Mouse (Mus musculus) CD4-positive, CD25-positive, alpha-beta regulatory T cell, adult 4 months (primary cell): ENCODE data around the gene Il1rap. TPM values are rescaled to one million over a fixed set of nuclear protein-coding genes. Genes with fewer than 3 reads are reported as not detected.

Source experiments
- ATAC-seq: one replicate; pipeline ENCODE4 v1.8.0; 2017
- polyA plus RNA-seq, 2 experiments: library from polyadenylated mRNA; unstranded; fragments of 100-300 nt; shearing (Covaris generic); gene quantifications; one replicate each; pipeline ENCODE4 v1.2.1; 2017

Gene Il1rap
- polyA plus RNA-seq, 2 experiments from 2014 or later, result 9.4 to 14.2 TPM

DNA sequence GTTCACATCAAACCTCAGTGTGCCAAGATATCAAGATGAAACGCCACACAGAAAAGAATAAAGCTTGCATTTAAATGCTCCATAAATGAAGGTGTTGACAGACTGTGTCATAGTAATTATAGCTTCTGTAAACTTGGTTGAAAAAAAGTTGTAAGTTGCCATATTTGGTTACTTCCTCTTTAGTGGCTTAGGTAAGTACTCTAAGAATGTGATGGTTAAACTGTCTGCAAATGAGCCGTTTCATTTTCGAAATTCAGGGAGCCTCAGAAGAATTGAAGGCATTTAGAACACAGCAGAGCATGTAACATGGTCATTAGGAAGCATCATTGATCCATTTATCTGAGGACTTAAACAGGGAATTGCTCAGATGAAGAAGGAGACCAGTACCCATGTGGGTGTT lies 146.6 kb downstream of the Il1rap start:
- no peak for ATAC-seq

DNA sequence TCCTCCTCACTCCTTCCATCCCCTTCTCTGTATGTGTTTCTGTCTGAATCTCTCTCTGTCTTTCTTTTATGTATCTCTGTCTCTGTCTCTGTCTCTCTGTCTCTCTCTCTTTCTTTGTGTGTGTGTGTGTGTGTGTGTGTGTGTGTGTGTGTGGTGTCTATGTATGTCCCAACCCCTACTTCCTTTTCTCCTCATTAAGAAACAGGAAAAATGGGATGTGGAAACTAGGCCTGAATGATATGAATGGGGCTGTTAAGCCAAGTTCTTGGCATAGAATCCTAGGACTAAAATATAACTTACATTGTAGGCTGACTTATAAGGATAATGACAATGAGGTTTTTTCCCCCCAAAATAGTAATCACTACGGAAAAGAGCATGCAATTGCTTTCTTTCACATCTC lies 149.4 kb downstream of the Il1rap start:
- ATAC-seq, result no peak

DNA sequence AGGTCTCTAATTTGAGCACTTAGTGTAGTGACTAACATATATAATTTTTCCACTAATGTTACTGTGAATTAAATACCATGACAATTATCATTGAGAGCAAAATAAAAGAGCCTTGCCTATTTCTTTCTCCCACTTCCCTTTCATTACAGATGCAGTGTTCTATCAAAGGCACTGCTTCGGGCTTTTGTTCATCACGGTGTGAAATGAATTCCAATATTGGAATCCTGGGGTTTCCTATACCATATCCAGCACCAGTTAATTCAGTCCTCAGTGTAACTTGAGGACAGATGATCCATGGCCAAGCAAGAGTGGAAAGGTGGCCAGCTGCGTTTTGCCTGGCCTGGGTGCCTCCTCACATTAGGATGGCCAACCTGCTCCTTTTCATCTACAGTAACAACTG lies 151.1 kb downstream of the Il1rap start:
- no peak for ATAC-seq

DNA sequence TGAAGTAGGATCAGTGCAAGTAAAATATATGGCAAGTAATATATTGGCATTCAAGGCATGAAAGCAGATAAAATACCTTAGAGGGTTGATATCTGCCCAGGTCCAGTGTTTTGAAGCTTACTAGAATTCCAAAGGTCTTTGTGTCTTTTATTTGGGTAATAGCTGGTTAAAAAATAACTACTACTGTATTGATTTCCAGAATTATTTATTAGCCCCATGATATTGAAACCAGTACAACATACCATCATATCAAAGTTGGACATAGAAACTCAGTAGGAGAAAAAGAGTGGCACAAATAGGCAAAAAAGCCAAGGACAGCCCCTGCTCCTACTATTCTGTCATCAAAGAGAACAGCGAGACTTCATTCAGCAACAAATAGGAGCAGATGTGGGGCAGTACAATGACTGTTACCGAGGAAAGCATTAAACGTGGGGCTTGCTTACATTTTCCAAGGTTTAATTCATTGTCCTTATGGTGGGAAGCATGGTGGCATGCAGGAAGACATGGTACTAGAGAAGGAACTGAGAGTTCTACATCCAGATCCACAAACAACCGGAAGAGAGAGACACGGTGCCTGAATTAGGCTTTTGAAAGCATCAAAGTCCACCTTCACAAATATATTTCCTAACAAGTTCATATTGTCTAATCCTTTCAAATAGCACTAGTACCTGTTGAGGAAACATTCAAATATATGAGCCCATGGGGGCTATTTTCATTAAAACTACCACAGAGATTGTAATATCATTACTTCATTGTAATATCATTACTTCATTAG lies 174.1 kb downstream of the Il1rap start:
- no peak for ATAC-seq

DNA sequence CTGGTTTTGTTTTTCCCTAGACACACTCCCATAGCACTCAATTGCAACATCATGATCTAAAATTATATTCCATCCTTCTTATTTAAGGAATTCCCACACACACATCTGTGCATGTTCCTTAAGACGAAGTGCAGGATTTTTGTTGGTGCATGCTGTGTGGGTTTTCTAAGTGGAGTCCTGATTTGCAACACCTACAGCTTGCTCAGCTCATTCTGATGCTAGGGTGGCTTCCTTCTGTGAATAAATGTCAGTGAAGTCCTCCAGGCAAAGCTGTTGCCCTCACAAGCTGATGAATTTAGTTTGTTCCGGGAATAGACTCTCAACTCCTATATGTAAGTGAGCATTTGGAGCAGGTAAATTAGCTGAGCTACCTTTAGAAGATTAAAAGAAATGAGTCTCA lies 194.5 kb downstream of the Il1rap start:
- ATAC-seq, result no peak

DNA sequence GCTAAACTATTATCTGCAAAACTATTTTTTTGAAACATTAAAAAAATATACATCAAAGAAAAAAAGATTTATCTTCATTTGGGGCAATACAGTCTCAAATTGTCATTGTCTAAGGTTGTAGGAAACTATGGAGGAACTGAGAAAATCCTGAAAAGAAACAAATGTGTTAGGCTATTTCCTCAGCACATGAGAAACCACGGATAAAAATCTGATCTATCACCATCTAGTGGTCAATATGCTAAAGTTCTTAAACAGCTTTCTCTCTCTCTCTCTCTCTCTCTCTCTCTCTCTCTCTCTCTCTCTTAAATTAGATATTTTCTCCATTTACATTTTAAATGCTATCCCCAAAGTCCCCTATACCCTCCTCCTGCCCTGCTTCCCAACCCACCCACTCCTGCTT lies 195.6 kb downstream of the Il1rap start:
- no peak for ATAC-seq

Other genes with a start within 250 kb of the Il1rap start
- gene Cldn1, start 209.9 kb upstream of the Il1rap start, polyA plus RNA-seq, result not detected
- not detected for gene Cldn16, start 118.6 kb upstream of the Il1rap start, polyA plus RNA-seq
- gene Tmem207, start 54.9 kb upstream of the Il1rap start, polyA plus RNA-seq, result not detected